Mouse (Mus musculus) stomach, embryonic 14.5 days (tissue): ENCODE results near the gene Prss16. TPM values are rescaled to one million over a fixed set of nuclear protein-coding genes. Genes with fewer than 3 reads are reported as not detected.
"Not testable (repeated sequence)": the region's sequence is repeated elsewhere in the genome, so short reads cannot be mapped to it uniquely, and the experiment has no call there.

Source experiments
- ATAC-seq: fragments of 200-750 bp; cut with Nextera tagmentation; 2 replicates; pipeline ENCODE4 v1.8.0; 2017; ENCODE audit warnings: low read depth, moderate TSS enrichment; ENCODE audit not compliant: insufficient number of reproducible peaks, insufficient read depth, low FRiP score
- H3K27ac ChIP-seq: fragments of 300-500 bp; sonication (generic); 2 replicates; pipeline ENCODE4 v1.5.1; 2014; ENCODE audit warnings: mild to moderate bottlenecking, low read length, moderate library complexity, mixed read lengths
- H3K27me3 ChIP-seq: fragments of 300-500 bp; sonication (generic); 2 replicates; pipeline ENCODE4 v1.6.1; 2014; ENCODE audit warnings: low read length, control low read depth, mixed read lengths; ENCODE audit not compliant: control insufficient read depth, insufficient read depth
- H3K36me3 ChIP-seq: fragments of 300-500 bp; sonication (generic); 2 replicates; pipeline ENCODE4 v1.6.1; 2014; ENCODE audit warnings: mild to moderate bottlenecking, control low read depth, low read length, moderate library complexity, mixed read lengths; ENCODE audit not compliant: control insufficient read depth, insufficient read depth
- H3K4me1 ChIP-seq: fragments of 300-500 bp; sonication (generic); 2 replicates; pipeline ENCODE4 v1.6.1; 2014; ENCODE audit warnings: low read length, control low read depth, mixed read lengths; ENCODE audit not compliant: control insufficient read depth, insufficient read depth
- H3K4me2 ChIP-seq: fragments of 300-500 bp; sonication (generic); replicated peaks from 2 replicates; pipeline ENCODE4 v1.6.1; 2014; ENCODE audit warnings: low read depth, low read length, control low read depth
- H3K4me3 ChIP-seq: fragments of 300-500 bp; sonication (generic); 2 replicates; pipeline ENCODE4 v1.5.1; 2014; ENCODE audit warnings: low read depth, low read length, control low read depth
- H3K9ac ChIP-seq: fragments of 300-500 bp; sonication (generic); replicated peaks from 2 replicates; pipeline ENCODE4 v1.6.1; 2014; ENCODE audit warnings: low read depth, mild to moderate bottlenecking, control low read depth, low read length, moderate library complexity, mixed read lengths
- H3K9me3 ChIP-seq: fragments of 300-500 bp; sonication (generic); 2 replicates; pipeline ENCODE4 v1.6.1; 2016; ENCODE audit warnings: low read depth, low read length, control low read depth; ENCODE audit not compliant: control insufficient read depth
- WGBS: fragments of 180-500 bp; shearing (Covaris S2); extraction: QIAGEN DNeasy Blood & Tissue Kit; methylation state at CpG from one replicate; pipeline ENCODE4 v1.1.7; 2014; 5-methylcytosine and 5-hydroxymethylcytosine counted together
- polyA plus RNA-seq: library from polyadenylated mRNA; unstranded; fragments of >200 nt; fragmentation: Nextera tagmentation; extraction: Ambion mirVana; gene quantifications from 2 replicates; pipeline ENCODE4 v1.2.1, GENCODE M21; 2014

Gene Prss16
- polyA plus RNA-seq, 1 experiment from 2014 or later: 0.75 TPM

- H3K9me3 ChIP-seq: no peaks in the 10 kb centered on the region
- no peaks in the 10 kb centered on the region for H3K36me3 ChIP-seq
- H3K27ac ChIP-seq: peak overlapping the region; percentile 79
- H3K4me1 ChIP-seq: 0 out of 2 replicates have a peak, but pooled peaks cover 2% of the 10 kb centered on the region
- H3K27me3 ChIP-seq: no peaks in the 10 kb centered on the region
- peak overlapping the region; percentile 38 for H3K9ac ChIP-seq
- under 1% methylated on average over 9 of the region's 14 CpGs for WGBS
- peak overlapping the region; percentile 56 for H3K4me2 ChIP-seq
- H3K4me3 ChIP-seq: peak overlapping the region; percentile 40
- no peak for ATAC-seq
Measured at GRCm38 (mm10) chr13:22043503-22044431, 34.2 kb upstream of the Prss16 start.

- Histone ChIP-seq H3K4me2 (peak within 1 kb of the TSS; percentile 73), H3K4me3 (peak within 1 kb of the TSS; percentile 40), H3K9ac (peak within 1 kb of the TSS; percentile 41), H3K27ac (peak within 1 kb of the TSS; percentile 95)
- H3K9me3 ChIP-seq, H3K36me3 ChIP-seq, H3K27me3 ChIP-seq, H3K4me1 ChIP-seq: not testable (repeated sequence)
- peak; percentile 94 for ATAC-seq
- WGBS: 0% methylated on average over 33 of the region's 80 CpGs
Measured at GRCm38 (mm10) chr13:22042568-22043502, 33.3 kb upstream of the Prss16 start, which contains the start of the genes Hist1h2ag and Hist1h2bj. Hist1h2ag (minus strand) TSS chr13:22042944. Hist1h2bj (plus strand) TSS chr13:22043214.

- Histone ChIP-seq H3K4me3 (peak overlapping the region; percentile 40), H3K36me3 (no peaks in the 10 kb centered on the region), H3K9ac (peak overlapping the region; percentile 41), H3K27ac (peak overlapping the region; percentile 95), H3K27me3 (no peaks in the 10 kb centered on the region), H3K4me1 (peaks cover 2% of the 10 kb centered on the region; the same call in 1 of the 2 replicates), H3K4me2 (peak overlapping the region; percentile 73), H3K9me3 (no peaks in the 10 kb centered on the region)
- ATAC-seq: no peak
- 2% methylated on average over 13 of the region's 13 CpGs for WGBS
Measured at GRCm38 (mm10) chr13:22041651-22042567, 32.4 kb upstream of the Prss16 start.

DNA sequence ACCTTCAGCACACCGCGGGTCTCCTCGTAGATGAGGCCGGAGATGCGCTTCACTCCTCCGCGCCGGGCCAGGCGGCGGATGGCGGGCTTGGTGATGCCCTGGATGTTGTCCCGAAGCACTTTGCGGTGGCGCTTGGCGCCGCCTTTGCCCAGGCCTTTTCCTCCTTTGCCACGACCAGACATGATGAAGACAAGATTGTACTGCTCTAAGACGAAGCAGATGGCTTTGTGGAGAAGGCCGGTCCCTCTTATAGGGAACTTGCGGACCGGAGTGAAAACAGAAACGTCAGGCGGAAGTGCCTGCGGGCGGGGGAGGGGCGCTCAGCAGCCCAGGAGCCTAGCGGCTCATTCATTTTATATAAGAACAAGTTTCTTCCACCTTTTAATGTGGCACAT lies 31.6 kb upstream of the Prss16 start, which contains the start of gene Hist1h4i:
TSS of gene Hist1h4i (minus strand) at position 221 of the 395 bp plus-strand sequence.
- Histone ChIP-seq H3K9ac (peak within 1 kb of the TSS; percentile 43), H3K27ac (peak within 1 kb of the TSS; percentile 95), H3K4me2 (peak within 1 kb of the TSS; percentile 73), H3K4me3 (peak within 1 kb of the TSS; percentile 40)
- peak; percentile 65 for ATAC-seq
- not testable (repeated sequence) for H3K36me3 ChIP-seq, H3K4me1 ChIP-seq, H3K27me3 ChIP-seq, H3K9me3 ChIP-seq
- WGBS: under 1% methylated on average over 21 of the region's 27 CpGs

DNA sequence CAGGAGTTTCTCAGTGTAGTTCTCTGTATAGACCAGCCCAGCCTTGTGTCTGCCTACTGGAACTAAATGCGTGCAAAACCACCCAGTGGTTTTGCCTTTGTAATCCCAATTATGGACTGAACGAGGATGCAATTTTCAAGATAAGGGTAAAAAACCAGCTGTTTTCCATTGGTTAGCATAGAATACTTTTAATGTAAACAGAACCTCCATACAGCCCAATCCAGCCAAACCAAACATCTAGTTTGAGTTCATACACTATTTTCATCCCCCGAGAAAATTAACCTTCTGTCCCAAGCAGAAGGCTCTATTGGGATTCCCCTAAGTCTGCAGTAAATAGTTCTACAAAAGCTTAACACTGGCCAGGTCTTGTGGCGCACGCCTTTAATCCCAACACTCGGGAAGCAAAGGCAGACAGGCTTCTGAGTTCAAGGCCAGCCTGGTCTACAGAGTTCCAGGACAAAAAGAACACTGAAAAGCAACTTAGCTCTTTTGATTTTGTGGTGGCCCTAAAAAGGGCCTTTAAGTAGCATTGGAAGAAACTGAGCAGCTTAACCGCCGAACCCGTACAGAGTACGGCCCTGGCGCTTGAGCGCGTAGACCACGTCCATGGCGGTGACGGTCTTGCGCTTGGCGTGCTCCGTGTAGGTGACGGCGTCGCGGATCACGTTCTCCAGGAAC lies 31.1 kb upstream of the Prss16 start:
- Histone ChIP-seq H3K36me3 (no peaks in the 10 kb centered on the region), H3K4me2 (peak overlapping the region; percentile 73), H3K4me3 (peak overlapping the region; percentile 40), H3K9me3 (no peaks in the 10 kb centered on the region), H3K27me3 (no peaks in the 10 kb centered on the region), H3K9ac (peak overlapping the region; percentile 43), H3K27ac (peak overlapping the region; percentile 95), H3K4me1 (peaks cover 7% of the 10 kb centered on the region; the same call in 1 of the 2 replicates)
- under 1% methylated on average over 20 of the region's 24 CpGs for WGBS
- ATAC-seq: peak; percentile 2; the same call in 1 of the 2 replicates

DNA sequence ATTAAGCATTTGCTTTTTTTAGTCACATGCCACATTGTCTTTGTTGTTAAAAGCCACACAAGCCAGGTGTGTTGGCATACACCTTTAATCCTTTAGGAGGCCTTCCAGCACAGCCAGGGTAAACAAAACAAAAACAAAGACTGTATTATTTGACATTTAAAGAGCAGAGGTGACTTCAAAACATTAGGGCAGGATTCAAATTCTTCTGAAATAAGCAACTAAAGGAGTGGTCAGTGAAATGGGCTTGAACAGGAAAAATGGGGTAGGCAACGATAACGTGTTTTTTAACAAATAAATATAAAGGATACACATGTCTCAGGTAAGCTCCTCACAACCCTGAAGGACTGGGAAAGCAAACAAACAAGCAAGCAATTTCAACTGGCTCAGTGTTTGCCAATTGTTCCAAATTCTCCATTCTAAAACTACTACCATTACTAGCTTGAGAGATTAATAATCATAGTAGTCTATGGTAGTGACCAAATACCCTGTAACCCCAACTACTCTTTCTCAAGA lies 30.5 kb upstream of the Prss16 start:
- WGBS: 6% methylated on average over 2 of the region's 2 CpGs
- ATAC-seq: no peak
- H3K9ac ChIP-seq: peak overlapping the region; percentile 43; the same call in 1 of the 2 replicates

GRCm38 (mm10) chr13:22039364-22039763 lies 29.8 kb upstream of the Prss16 start:
- Histone ChIP-seq H3K9ac (no peak overlapping the region), H3K27me3 (no peaks in the 10 kb centered on the region), H3K4me3 (no peak overlapping the region), H3K4me2 (no peak overlapping the region), H3K4me1 (peaks cover 7% of the 10 kb centered on the region; the same call in 1 of the 2 replicates), H3K27ac (no peak overlapping the region), H3K36me3 (no peaks in the 10 kb centered on the region), H3K9me3 (no peaks in the 10 kb centered on the region)
- ATAC-seq: no peak
- 67% methylated on average over 5 of the region's 5 CpGs for WGBS

More for the DNA sequence above, 30.5 kb upstream of the Prss16 start:
- peak overlapping the region; percentile 40 for H3K4me3 ChIP-seq
- no peaks in the 10 kb centered on the region for H3K9me3 ChIP-seq
- no peaks in the 10 kb centered on the region for H3K36me3 ChIP-seq
- peak overlapping the region; percentile 95 for H3K27ac ChIP-seq
- H3K4me2 ChIP-seq: peak overlapping the region; percentile 73
- no peaks in the 10 kb centered on the region for H3K27me3 ChIP-seq
- H3K4me1 ChIP-seq: peaks cover 7% of the 10 kb centered on the region; the same call in 1 of the 2 replicates
